Mouse (Mus musculus) spleen, postnatal 36 days (tissue): ENCODE measurements at regions not wholly inside any gene's neighbourhood (a gene's known extent, or its start where the extent isn't known, plus 50 kb on each side); places are given as distances from the start of the nearest gene placed in this dataset.

Experiments used
- DNase-seq, 2 experiments: peaks; one replicate each; pipeline ENCODE4 v3.0.0; 2022; ENCODE audit warnings: low spot score in 2 of 2, mixed read lengths in 1 of 2

GRCm38 (mm10) chr5:136619315-136620231 lies 52.3 kb upstream of the Cux1 start:
- DNase-seq = no peak

- DNase-seq = no peak
Measured at GRCm38 (mm10) chr5:136620234-136620633, 52.9 kb upstream of the Cux1 start.

GRCm38 (mm10) chr5:136621336-136622125 lies 54.2 kb upstream of the Cux1 start:
- DNase-seq = no peak

- DNase-seq = no peak
Measured at GRCm38 (mm10) chr5:136622152-136622551, 54.9 kb upstream of the Cux1 start.

DNA sequence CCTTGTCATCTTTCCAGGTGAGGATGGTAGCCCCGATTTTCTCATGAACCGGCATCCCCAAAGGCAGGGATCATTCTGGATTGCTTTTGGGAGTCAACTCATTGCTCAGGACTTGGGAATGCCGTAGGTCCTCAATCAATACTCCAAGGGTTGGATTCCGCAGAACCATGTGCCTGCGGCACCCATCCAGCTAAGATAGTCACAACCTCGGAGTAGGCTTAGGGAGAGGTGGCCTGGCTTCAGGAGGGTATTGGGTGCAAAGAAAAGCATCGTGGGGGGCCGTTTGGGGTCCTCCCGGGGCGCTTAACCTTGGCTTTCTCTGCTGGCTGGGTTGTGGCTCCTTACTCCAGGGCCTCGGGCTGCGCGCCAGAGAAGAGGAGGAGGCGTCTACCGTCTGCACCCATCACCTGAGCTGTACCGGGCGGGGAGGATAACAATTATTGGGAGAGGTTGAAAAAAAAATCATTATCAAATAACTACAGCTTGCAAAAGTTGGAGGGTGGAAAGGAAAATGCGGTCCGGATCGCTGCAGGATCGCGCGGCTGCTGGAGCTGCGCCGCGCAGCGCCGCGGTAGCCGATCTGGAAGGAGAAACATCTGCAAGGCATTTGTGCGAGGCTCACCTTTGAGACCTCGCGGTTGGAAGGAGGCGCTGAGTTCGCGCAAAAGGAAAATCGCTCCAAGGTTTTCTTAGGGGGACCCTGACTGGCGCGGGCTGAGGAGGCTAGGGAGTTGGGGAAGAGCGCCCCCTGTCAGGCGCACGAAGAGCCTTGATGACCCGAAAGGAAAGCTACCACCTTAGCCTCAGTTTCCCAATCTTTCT lies 55.6 kb upstream of the Cux1 start:
- peak; percentile 65 for DNase-seq

GRCm38 (mm10) chr5:136623791-136624190 lies 56.5 kb upstream of the Cux1 start:
- no peak for DNase-seq

GRCm38 (mm10) chr5:136625176-136625991 lies 58.1 kb upstream of the Cux1 start:
- peak; percentile 54 for DNase-seq

DNA sequence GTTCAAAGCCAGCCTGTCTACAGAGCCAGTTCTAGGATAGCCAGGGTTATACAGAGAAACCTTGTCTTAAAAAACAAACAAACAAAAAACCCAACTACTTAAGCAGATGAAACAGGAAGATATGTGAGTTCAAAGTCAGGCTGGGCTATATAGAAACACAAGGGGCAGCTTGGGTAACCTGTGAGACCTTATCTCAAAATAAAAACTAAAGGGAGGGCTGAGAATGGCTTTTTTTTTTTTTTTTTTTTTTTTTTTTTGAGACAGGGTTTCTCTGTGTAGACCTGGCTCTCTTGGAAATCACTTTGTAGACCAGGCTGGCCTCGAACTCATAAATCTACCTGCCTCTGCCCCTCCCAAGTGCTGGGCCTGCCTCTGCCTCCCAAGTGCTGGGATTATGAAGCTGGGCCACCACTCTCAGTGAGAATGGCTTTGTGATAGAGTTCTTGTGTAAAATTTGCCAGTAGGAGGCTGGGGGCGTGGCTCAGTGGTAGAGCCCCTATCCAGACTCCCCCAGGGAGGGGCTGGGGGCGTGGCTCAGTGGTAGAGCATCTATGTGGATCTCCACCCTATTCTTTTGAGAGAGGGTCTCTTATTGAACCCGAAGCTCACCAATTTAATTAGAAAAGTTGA lies 59.0 kb upstream of the Cux1 start:
- peak in 1 of 2 experiments; percentile 44 for DNase-seq

GRCm38 (mm10) chr5:136626891-136627290 lies 59.6 kb upstream of the Cux1 start:
- DNase-seq = no peak

DNA sequence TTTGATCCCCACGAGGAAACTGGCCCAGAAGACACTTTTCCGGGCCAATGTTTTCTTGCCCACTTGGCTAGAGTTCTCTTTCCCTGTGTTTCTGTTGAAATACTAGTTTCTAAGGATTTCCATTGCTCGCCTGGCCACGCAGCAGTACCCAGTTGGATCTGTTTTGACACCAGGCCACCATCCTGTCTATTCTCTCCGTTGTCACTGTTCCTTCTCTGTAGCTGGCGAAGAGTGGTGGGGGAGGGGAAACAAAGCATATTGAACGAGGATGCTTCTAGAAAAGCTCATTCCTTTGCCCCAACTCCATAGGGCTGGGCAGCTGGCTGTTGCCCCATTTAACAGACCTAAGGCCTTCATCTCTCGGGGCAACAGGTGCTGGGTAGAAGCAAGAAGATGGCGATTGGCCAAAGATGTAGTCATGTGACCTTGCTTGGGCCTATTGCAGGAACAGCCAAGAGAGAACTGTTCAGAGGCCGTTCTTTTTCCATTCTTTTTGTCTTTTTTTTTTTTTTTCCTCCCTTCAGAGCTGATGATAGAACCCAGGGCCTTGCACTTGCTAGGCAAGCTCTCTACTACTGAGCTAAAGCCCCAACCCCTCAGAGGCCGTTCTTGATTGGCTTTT lies 60.5 kb upstream of the Cux1 start:
- peak; percentile 35 to 49 for DNase-seq

DNA sequence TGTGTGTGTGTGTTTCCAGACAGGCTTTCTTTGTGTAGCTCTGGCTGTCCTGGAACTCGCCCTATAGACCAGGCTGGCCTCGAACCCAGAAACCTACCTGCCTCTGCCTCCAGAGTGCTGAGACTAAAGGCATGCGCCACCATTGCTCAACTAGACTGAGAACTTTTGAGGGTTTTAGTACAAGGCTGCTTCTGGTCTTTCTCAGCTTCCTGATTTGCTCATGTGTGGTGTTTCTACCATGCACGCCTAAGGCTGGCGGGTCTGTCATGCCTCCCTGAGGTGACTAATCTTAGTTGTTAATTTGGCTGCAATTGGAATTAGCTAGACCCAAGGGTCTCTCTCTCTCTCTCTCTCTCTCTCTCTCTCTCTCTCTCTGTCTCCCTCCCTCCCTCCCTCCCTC lies 61.2 kb upstream of the Cux1 start:
- no peak for DNase-seq

DNA sequence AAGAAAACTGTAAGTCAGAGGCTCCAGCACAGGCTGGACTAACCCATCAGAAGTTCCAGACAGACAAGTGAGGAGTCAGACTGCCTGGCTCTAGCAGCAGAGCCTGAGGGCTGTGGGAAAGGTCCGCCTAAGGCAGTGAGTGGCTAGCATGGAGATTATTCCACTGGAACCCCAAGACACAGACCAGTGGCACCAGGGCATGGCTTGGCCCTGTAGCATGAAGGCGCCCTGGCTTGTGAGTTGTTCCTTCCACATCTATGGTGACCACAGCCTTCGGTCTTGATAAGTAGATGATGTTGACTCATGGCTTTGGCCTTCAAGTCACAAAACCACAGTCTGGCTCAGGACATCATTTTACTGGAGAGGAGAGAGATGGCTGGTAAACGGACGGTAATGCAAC lies 60.7 kb upstream of the Myl10 start:
- DNase-seq = no peak

DNA sequence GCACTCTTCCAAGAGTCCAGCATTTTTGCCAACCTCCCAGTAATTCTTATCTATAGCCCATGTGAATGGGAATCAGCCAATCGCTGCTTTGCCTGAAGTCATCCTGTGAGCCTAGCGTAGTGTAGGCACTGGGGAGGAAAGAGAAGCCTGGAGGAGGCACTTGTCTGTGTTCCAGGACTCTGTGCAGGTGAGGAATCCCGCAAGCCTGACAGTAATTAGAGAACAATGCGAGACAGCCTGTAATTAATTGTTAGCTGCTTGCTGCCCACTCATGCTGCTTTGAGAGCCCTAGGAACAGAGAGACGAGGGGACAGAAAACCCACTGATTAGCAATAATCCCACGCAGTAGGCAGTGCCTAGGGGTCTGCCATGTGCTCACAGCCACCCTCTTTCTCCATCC lies 59.0 kb upstream of the Myl10 start:
- DNase-seq = no peak

GRCm38 (mm10) chr5:136635119-136635518 lies 57.8 kb upstream of the Myl10 start:
- DNase-seq = no peak

DNA sequence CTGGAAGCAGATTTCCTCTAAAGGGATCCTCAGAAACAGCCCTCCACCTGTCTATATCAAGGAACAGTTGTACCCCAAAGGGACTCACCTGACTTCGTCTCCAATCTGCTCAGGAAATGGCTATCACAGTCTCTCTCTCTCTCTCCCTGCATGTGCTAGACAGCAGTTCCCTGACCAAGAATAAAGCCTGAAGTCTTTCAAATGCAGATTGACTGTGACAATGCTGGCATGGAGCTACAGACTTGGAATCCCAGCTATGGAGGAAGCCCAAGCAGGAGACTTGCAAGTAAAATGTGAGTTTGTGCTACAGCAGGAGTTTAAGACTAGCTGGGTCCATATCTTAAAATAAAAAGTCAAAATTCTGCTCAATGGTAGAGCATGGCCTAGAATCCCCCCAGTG lies 56.5 kb upstream of the Myl10 start:
- no peak for DNase-seq

- DNase-seq = no peak
Measured at GRCm38 (mm10) chr5:136637872-136638271, 55.1 kb upstream of the Myl10 start.

GRCm38 (mm10) chr5:136640871-136641619 lies 51.9 kb upstream of the Myl10 start:
- DNase-seq = peak; percentile 81 to 82

DNA sequence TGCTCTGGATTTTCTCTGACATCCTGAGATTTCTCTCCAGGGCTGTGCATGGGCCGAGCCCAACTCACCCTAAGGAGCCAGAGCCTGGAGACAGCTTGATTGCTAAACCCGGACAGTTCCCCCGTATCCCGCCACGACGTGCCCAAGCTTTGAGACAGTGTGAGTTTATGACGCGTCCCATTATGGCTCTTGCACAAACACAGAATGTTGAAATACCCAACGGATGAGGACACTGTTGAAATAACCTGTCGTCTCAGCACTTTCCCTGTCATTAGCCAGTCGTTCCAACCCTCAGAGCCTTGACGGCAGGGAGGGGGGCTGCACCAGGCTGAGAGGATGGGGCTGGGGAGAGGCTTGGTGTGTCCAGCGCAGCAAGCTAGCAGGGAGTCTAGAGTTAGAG lies 50.7 kb upstream of the Myl10 start:
- no peak for DNase-seq
